Mouse (Mus musculus) frontal cortex, postnatal 25 days (tissue): ENCODE results near the gene Hdc.

Experiments used
- DNase-seq, 2 experiments: peaks; one replicate each; pipeline ENCODE4 v3.0.0; 2022; ENCODE audit warnings: low spot score in 2 of 2

Hdc gene

DNA sequence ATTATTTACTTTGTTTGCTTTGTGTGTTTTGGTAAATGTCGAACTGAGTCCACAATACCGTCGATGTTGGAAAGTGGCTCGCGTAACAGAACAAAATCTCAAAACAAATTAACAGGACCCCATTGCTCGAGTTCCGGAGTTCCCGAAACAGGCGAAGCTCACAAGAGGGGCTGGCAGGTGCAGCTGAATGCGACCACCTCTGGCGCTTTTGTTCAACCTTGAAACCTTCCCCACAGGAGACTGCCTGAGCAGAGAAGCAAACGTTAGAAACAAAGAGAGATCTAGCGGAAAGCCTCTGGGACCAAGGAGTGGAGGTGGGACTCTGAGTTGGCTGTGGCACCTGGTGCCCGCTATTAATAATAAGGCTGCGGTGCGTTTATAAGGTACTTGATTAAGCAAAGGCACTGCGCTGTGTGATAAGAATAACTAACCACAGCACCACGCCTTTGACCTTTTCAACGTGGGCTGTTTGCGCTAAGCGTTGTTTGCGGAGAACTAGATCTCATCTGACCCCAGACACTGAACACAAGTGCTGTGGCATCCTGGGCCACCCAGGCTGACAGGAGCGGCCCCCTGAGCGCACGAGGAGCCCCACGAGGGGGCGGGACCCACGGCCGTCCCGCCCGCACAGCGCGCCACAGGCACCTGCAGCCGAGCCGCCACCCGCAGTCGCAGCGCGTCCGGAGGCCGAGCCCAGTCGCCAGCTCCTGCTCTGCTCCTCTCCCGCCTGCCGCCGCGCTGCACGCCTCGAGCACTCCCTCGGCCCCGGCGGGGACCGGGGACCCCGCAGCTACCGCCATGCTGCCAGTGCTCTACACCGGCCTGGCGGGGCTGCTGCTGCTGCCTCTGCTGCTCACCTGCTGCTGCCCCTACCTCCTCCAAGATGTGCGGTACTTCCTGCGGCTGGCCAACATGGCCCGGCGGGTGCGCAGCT lies 66.5 kb downstream of the Hdc start, which contains the start of gene Slc27a2:
Slc27a2 (plus strand) TSS at position 51 of the 934 bp plus-strand sequence.
- peak in 1 of 2 experiments; percentile 8 for DNase-seq

DNA sequence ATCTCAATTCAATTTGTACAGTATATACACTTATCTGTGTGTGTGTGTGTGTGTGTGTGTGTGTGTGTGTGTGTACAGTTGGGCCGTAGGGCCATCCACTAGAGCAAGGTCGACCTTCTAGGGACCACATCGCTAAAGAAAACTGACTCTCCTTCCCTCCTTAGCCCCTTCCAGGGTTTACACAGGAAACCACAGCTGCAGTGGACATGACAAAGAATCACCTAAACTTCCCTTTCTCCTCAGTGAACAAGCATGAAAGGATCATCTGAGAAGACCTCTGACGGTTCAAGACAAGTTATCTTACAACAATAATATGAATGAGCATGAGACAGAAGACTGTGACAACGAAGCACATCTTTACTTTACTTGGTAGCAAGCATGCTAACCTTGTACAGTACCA lies 67.2 kb downstream of the Hdc start:
- DNase-seq, result no peak

- DNase-seq, result no peak
These were observed 67.7 kb downstream of the Hdc start for GRCm38 (mm10) chr2:126551244-126551890.

- no peak for DNase-seq
These were observed 69.4 kb downstream of the Hdc start for GRCm38 (mm10) chr2:126549681-126550080.

GRCm38 (mm10) chr2:126546392-126546791 lies 72.7 kb downstream of the Hdc start:
- no peak for DNase-seq

DNA sequence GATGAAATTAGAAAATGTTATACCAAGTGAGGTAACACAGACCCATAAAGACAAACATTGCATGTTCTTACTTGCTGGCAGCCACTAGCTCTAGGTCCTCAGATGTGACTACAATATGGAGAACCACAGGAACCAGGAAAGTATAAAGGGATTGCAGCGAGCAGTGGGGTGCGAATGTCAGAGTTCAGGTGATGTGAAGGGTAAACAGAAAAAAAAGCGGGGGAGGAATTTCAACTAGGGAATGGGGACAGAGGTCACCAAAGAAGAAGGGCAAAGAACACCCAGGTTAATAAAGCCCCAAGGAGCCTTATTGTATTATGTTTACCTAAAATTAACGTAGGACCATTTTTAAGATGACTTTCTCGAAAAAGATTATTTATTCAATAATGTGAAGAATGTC lies 73.8 kb downstream of the Hdc start:
- DNase-seq, result no peak
